In genomic region chr14:123081016-123081714, GRCm38 (mm10) we compare ENCODE assay signal across 24 mouse cellular contexts.
DNase-seq lines count a peak whose midpoint lies in the region; ATAC-seq and TF ChIP-seq lines count a peak whose summit lies in the region.
"Had no signal": no experiment of that assay in that cellular context is flagged by ENCODE, and none has a peak within 500 bp of the region (broad histone marks: within the 10 kb centered on the region; RNA-seq: fewer than 3 reads in every experiment).

No protein-coding gene starts in this region.

- 24% methylated on average over 4 of the region's 4 CpGs for WGBS in intestine, embryonic 15.5 days
- 21% methylated on average over 4 of the region's 4 CpGs for WGBS in intestine, postnatal 0 days
- WGBS in intestine, embryonic 16.5 days = 35% methylated on average over 4 of the region's 4 CpGs
- 18% methylated on average over 4 of the region's 4 CpGs for WGBS in liver, embryonic 14.5 days (ENCODE audit: insufficient replicate concordance)

- no peaks in the 10 kb centered on the region for H3K36me3 ChIP-seq in intestine, embryonic 15.5 days
- no peaks in the 10 kb centered on the region for H3K36me3 ChIP-seq in intestine, postnatal 0 days (ENCODE audit: control insufficient read depth, insufficient read depth)
- H3K36me3 ChIP-seq in intestine, embryonic 16.5 days (ENCODE audit: control insufficient read depth, insufficient read depth, low read length) = no peaks in the 10 kb centered on the region
- H3K36me3 ChIP-seq in liver, embryonic 14.5 days (replicated peaks; ENCODE audit: control insufficient read depth, insufficient read depth, low read depth) = no peaks in the 10 kb centered on the region
- H3K36me3 ChIP-seq: embryonic facial prominence, embryonic 15.5 days; forebrain, embryonic 10.5 days; heart, embryonic 13.5 days; hindbrain, embryonic 13.5 days had no signal

- H3K27me3 ChIP-seq in intestine, embryonic 15.5 days (replicated peaks) = no peaks in the 10 kb centered on the region
- no peaks in the 10 kb centered on the region for H3K27me3 ChIP-seq in intestine, postnatal 0 days (replicated peaks; ENCODE audit: control insufficient read depth, insufficient read depth, low read length)
- H3K27me3 ChIP-seq in intestine, embryonic 16.5 days (replicated peaks; ENCODE audit: control insufficient read depth, insufficient read depth, low read length) = no peaks in the 10 kb centered on the region
- H3K27me3 ChIP-seq in liver, embryonic 14.5 days (ENCODE audit: control insufficient read depth, insufficient read depth, low read length) = no peaks in the 10 kb centered on the region
- H3K27me3 ChIP-seq: CH12.LX; embryonic facial prominence, embryonic 15.5 days; heart, embryonic 13.5 days; hindbrain, embryonic 13.5 days; Patski had no signal

- no peaks in the 10 kb centered on the region for H3K4me1 ChIP-seq in intestine, embryonic 15.5 days (replicated peaks)
- H3K4me1 ChIP-seq in intestine, postnatal 0 days (replicated peaks; ENCODE audit: control insufficient read depth, insufficient read depth, low read length) = no peaks in the 10 kb centered on the region
- H3K4me1 ChIP-seq in intestine, embryonic 16.5 days (ENCODE audit: control insufficient read depth, insufficient read depth, low read length) = no peaks in the 10 kb centered on the region
- H3K4me1 ChIP-seq in liver, embryonic 14.5 days (replicated peaks; ENCODE audit: control insufficient read depth in 2 of 2, insufficient read depth in 2 of 2, low read length in 1 of 2) = peaks cover 0 to 11% of the 10 kb centered on the region in 2 experiments; a peak in 3 of 4 replicates
- H3K4me1 ChIP-seq: embryonic facial prominence, embryonic 15.5 days; forebrain, embryonic 10.5 days; heart, embryonic 13.5 days; hindbrain, embryonic 13.5 days had no signal

- H3K9me3 ChIP-seq in intestine, embryonic 15.5 days = no peaks in the 10 kb centered on the region
- H3K9me3 ChIP-seq in intestine, postnatal 0 days (ENCODE audit: control insufficient read depth) = no peaks in the 10 kb centered on the region
- no peaks in the 10 kb centered on the region for H3K9me3 ChIP-seq in intestine, embryonic 16.5 days (ENCODE audit: control insufficient read depth, low read length)
- H3K9me3 ChIP-seq in liver, embryonic 14.5 days (ENCODE audit: control insufficient read depth, low read length) = no peaks in the 10 kb centered on the region
- H3K9me3 ChIP-seq: embryonic facial prominence, embryonic 15.5 days; forebrain, embryonic 10.5 days; heart, embryonic 13.5 days; hindbrain, embryonic 13.5 days had no signal

- H3K9ac ChIP-seq in intestine, embryonic 15.5 days = no peak overlapping the region
- no peak overlapping the region for H3K9ac ChIP-seq in intestine, postnatal 0 days (ENCODE audit: low read depth, low read length)
- no peak overlapping the region for H3K9ac ChIP-seq in intestine, embryonic 16.5 days (ENCODE audit: low read depth, low read length)
- no peak overlapping the region for H3K9ac ChIP-seq in liver, embryonic 14.5 days (replicated peaks)
- H3K9ac ChIP-seq: embryonic facial prominence, embryonic 15.5 days; heart, embryonic 13.5 days; hindbrain, embryonic 13.5 days had no signal

- no peak overlapping the region for H3K4me2 ChIP-seq in intestine, embryonic 15.5 days (replicated peaks)
- no peak overlapping the region for H3K4me2 ChIP-seq in intestine, postnatal 0 days (replicated peaks; ENCODE audit: low read depth)
- no peak overlapping the region for H3K4me2 ChIP-seq in intestine, embryonic 16.5 days (ENCODE audit: low read depth, low read length)
- H3K4me2 ChIP-seq in liver, embryonic 14.5 days (ENCODE audit: low read depth) = peak overlapping the region; percentile 11; the same call in 1 of the 2 replicates
- H3K4me2 ChIP-seq: embryonic facial prominence, embryonic 15.5 days; heart, embryonic 13.5 days; hindbrain, embryonic 13.5 days had no signal

- no peak for TF ChIP-seq EP300 in liver, embryonic 14.5 days (IDR thresholded peaks at IDR 0.05; ENCODE audit: low read depth)

- H3K4me3 ChIP-seq in intestine, embryonic 15.5 days (replicated peaks) = no peak overlapping the region
- no peak overlapping the region for H3K4me3 ChIP-seq in intestine, postnatal 0 days (ENCODE audit: low read depth, low read length)
- H3K4me3 ChIP-seq in intestine, embryonic 16.5 days (ENCODE audit: low read length) = no peak overlapping the region
- H3K4me3 ChIP-seq in liver, embryonic 14.5 days (ENCODE audit: insufficient read depth in 1 of 2, low read depth in 2 of 2, low read length in 2 of 2) = no peak overlapping the region
- H3K4me3 ChIP-seq: embryonic facial prominence, embryonic 15.5 days; erythroblast, embryonic 14.5 days; forebrain, embryonic 10.5 days; gastrocnemius, adult 2 months; heart, embryonic 13.5 days; hindbrain, embryonic 13.5 days had no signal

- TF ChIP-seq CTCF in intestine, postnatal 0 days (IDR thresholded peaks at IDR 0.05; ENCODE audit: low read depth) = no peak
- no peak for TF ChIP-seq CTCF in liver, embryonic 14.5 days (IDR thresholded peaks at IDR 0.05; ENCODE audit: low read depth)

- H3K27ac ChIP-seq in intestine, embryonic 15.5 days = no peak overlapping the region
- H3K27ac ChIP-seq in intestine, postnatal 0 days (ENCODE audit: low read depth, low read length) = no peak overlapping the region
- H3K27ac ChIP-seq in intestine, embryonic 16.5 days (ENCODE audit: low read length) = no peak overlapping the region
- H3K27ac ChIP-seq in liver, embryonic 14.5 days = no peak overlapping the region
- H3K27ac ChIP-seq: embryonic facial prominence, embryonic 15.5 days; forebrain, embryonic 10.5 days; gastrocnemius, adult 2 months; heart, embryonic 13.5 days; hindbrain, embryonic 13.5 days had no signal

- peak; percentile 66 for ATAC-seq in intestine, embryonic 15.5 days
- no peak for ATAC-seq in intestine, postnatal 0 days
- peak; percentile 65; the same call in 1 of the 2 replicates for ATAC-seq in intestine, embryonic 16.5 days
- ATAC-seq in liver, embryonic 14.5 days (ENCODE audit: insufficient read depth) = peak; percentile 85
- ATAC-seq in activated CD4-positive, CD25-positive, alpha-beta regulatory T cell, adult 4 months = no peak
- ATAC-seq: forebrain, embryonic 14.5 days had no signal

- peak in 1 of 3 experiments; percentile 17 for DNase-seq in liver, embryonic 14.5 days (ENCODE audit: low read depth in 3 of 3, low spot score in 3 of 3)
- peak; percentile 15 for DNase-seq in retina, postnatal 1 day
- DNase-seq in neural tube, embryonic 10.5 days (ENCODE audit: extremely low spot score, low spot score) = no peak
- DNase-seq: adrenal gland, adult 2 months; adrenal gland, postnatal 36 days; cerebellum, adult 11 months; cerebellum, adult 8-10 months; embryo, embryonic 11 days; gastrocnemius, adult 2 months; gastrocnemius, postnatal 25 days; heart, adult 11 months; heart, postnatal 4 days had no signal

Comparison
In these comparisons a context has a peak if more than half of its experiments do, and no peak if none do; other contexts are left out.
1. ATAC-seq: peak in intestine, embryonic 15.5 days (single experiment), intestine, embryonic 16.5 days (single experiment) and liver, embryonic 14.5 days (single experiment); none in intestine, postnatal 0 days (single experiment) and activated CD4-positive, CD25-positive, alpha-beta regulatory T cell, adult 4 months (single experiment).